Mouse (Mus musculus) myocyte (in vitro differentiated cells): ENCODE results near the gene Pnpla5. TPM values are rescaled to one million over a fixed set of nuclear protein-coding genes. Genes with fewer than 3 reads are reported as not detected.

Source experiments
- H3K27me3 ChIP-seq: one replicate; pipeline ENCODE4 v1.6.1; 2011; ENCODE audit not compliant: control insufficient read depth, insufficient read depth, insufficient read length
- H3K36me3 ChIP-seq: one replicate; pipeline ENCODE4 v1.6.1; 2011; ENCODE audit not compliant: control insufficient read depth, insufficient read depth
- H3K4me2 ChIP-seq: one replicate; pipeline ENCODE4 v1.6.1; 2011; ENCODE audit warnings: low read depth, control low read depth
- H3K4me3 ChIP-seq: one replicate; pipeline ENCODE4 v1.5.1; 2011; ENCODE audit warnings: mild to moderate bottlenecking, control low read depth, moderate library complexity
- H3K79me2 ChIP-seq: one replicate; pipeline ENCODE4 v1.6.1; 2011; ENCODE audit not compliant: control insufficient read depth, insufficient read depth
- H3ac ChIP-seq: one replicate; pipeline ENCODE4 v1.6.1; 2011; ENCODE audit not compliant: control insufficient read depth, insufficient read length
- CEBPB ChIP-seq: IDR thresholded peaks from 2 replicates; pipeline ENCODE4 v1.6.1; 2011; ENCODE audit warnings: mild to moderate bottlenecking, moderate library complexity; ENCODE audit not compliant: poor library complexity, insufficient read depth, severe bottlenecking
- E2F4 ChIP-seq: IDR thresholded peaks from one replicate; pipeline ENCODE4 v1.6.1; 2011; ENCODE audit warnings: mild to moderate bottlenecking, control low read depth, moderate library complexity; ENCODE audit not compliant: insufficient read depth
- MAX ChIP-seq: IDR thresholded peaks from one replicate; pipeline ENCODE4 v1.6.1; 2011; ENCODE audit warnings: low read depth, mild to moderate bottlenecking, control low read depth
- MYOD1 ChIP-seq, 3 experiments: IDR thresholded peaks; one replicate each; pipeline ENCODE4 v1.6.1; 2011; ENCODE audit warnings: control low read depth in 2 of 3, low read depth in 2 of 3, mild to moderate bottlenecking in 2 of 3, moderate library complexity in 1 of 3; ENCODE audit not compliant: insufficient read length in 2 of 3, control insufficient read depth in 1 of 3
- MYOG ChIP-seq, 3 experiments: IDR thresholded peaks; one replicate each; pipeline ENCODE4 v1.6.1; 2011; ENCODE audit warnings: control low read depth in 2 of 3, low read depth in 2 of 3, mild to moderate bottlenecking in 2 of 3; ENCODE audit not compliant: insufficient read length in 2 of 3, control insufficient read depth in 1 of 3, insufficient read depth in 1 of 3
- POLR2A ChIP-seq: IDR thresholded peaks from one replicate; pipeline ENCODE4 v1.6.1; 2011; ENCODE audit warnings: low read depth, mild to moderate bottlenecking, control low read depth, moderate library complexity; ENCODE audit not compliant: insufficient read length
- POLR2AphosphoS2 ChIP-seq: IDR thresholded peaks from one replicate; pipeline ENCODE4 v1.6.1; 2011; ENCODE audit warnings: low read depth, control low read depth; ENCODE audit not compliant: insufficient read length
- REST ChIP-seq: IDR thresholded peaks from one replicate; pipeline ENCODE4 v1.6.1; 2011; ENCODE audit warnings: mild to moderate bottlenecking, control low read depth, moderate library complexity; ENCODE audit not compliant: insufficient read depth, insufficient read length
- SRF ChIP-seq: IDR thresholded peaks from one replicate; pipeline ENCODE4 v1.6.1; 2011; ENCODE audit warnings: low read depth; ENCODE audit not compliant: control insufficient read depth, insufficient read length
- TCF12 ChIP-seq: IDR thresholded peaks from one replicate; pipeline ENCODE4 v1.6.1; 2011; ENCODE audit warnings: mild to moderate bottlenecking, control low read depth; ENCODE audit not compliant: poor library complexity, insufficient read depth, severe bottlenecking
- TCF3 ChIP-seq: IDR thresholded peaks from one replicate; pipeline ENCODE4 v1.6.1; 2011; ENCODE audit warnings: low read depth, control low read depth; ENCODE audit not compliant: insufficient read length
- USF1 ChIP-seq: IDR thresholded peaks from one replicate; pipeline ENCODE4 v1.6.1; 2011; ENCODE audit warnings: low read depth, mild to moderate bottlenecking, control low read depth, moderate library complexity
- polyA plus RNA-seq: library from polyadenylated mRNA; unstranded; fragments of >200 nt; fragmentation: generic; extraction: Trizol; gene quantifications from one replicate; pipeline ENCODE4 v1.2.1, GENCODE M21; 2012; ENCODE audit warnings: missing spikeins

Pnpla5 gene
- polyA plus RNA-seq, 1 experiment, result not detected

DNA sequence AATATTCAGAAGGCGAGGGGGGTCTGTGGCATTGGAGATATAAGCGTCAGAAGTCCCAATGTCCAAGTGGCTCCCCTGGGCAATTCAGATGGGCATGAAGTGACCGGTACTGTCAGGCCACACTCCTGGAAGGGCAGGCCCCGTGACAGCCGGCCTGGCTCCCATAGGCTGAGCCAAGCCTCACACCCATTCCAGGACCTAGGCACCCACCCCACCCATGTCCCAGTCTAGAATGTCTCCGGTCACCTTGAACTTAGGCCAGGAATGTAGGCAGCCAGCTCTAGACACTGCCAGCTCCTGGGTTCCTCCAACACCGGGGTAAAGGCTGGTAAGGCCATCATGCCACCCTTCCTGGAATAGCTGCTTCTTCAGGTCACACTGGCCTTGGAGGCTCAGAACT is 9.0 kb upstream of the Pnpla5 start:
- H3K4me3 ChIP-seq, result no peak overlapping the region
- H3K27me3 ChIP-seq, result peaks cover 34% of the 10 kb centered on the region
- no peaks in the 10 kb centered on the region for H3K36me3 ChIP-seq
- H3K4me2 ChIP-seq, result no peak overlapping the region
- no peak overlapping the region for H3ac ChIP-seq
- TF ChIP-seq POLR2AphosphoS2, result no peak
- no peak for TF ChIP-seq REST
- no peak for TF ChIP-seq TCF12
- TF ChIP-seq USF1, result no peak
- TF ChIP-seq E2F4, result no peak
- no peak for TF ChIP-seq MAX
- TF ChIP-seq SRF, result no peak
- no peak for TF ChIP-seq MYOG (IDR thresholded peaks at IDR 0.05; ENCODE audit: control insufficient read depth in 1 of 3, insufficient read depth in 1 of 3, insufficient read length in 2 of 3, low read depth in 2 of 3)
- TF ChIP-seq POLR2A, result no peak
- TF ChIP-seq TCF3, result no peak
- no peak for TF ChIP-seq MYOD1 (IDR thresholded peaks at IDR 0.05; ENCODE audit: control insufficient read depth in 1 of 3, insufficient read length in 2 of 3, low read depth in 2 of 3)
- no peak for TF ChIP-seq CEBPB
- no peaks in the 10 kb centered on the region for H3K79me2 ChIP-seq

DNA sequence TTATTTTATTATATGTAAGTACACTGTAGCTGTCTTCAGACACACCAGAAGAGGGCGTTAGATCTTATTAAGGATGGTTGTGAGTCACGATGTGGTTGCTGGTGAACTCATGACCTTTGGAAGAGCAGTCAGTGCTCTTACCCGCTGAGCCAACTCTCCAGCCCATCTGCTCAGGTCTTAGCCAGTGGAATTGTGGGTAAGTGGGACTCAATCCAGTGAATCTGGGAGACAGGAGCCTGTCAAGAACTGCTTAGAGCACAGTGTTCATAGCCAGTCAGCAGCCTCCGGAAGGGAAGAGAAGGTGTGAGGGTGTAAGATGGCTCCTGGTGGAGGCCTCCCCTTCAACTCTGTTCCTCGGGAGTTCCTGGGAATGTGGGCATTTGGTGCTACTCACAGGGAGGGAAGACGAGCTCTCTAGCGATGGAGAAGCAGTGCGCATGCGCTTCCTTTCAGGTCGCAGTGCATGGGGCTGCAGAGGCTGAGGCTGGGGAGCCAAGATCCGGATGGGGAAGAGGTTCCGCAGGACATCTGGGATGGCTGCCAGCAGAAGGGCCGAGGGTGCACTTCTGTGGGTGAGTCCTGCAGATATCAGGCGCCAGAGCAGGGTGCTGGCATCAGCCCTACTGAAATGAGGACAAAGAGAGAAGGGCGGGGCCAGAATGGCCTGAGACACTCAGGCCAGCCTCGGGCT is 8.3 kb upstream of the Pnpla5 start:
- Histone ChIP-seq H3ac (no peak overlapping the region), H3K27me3 (peaks cover 37% of the 10 kb centered on the region), H3K4me3 (no peak overlapping the region), H3K4me2 (no peak overlapping the region), H3K36me3 (no peaks in the 10 kb centered on the region), H3K79me2 (no peaks in the 10 kb centered on the region)
- no peak for TF ChIP-seq E2F4
- TF ChIP-seq SRF, result no peak
- TF ChIP-seq CEBPB, result no peak
- no peak for TF ChIP-seq MAX
- TF ChIP-seq TCF12, result no peak
- no peak for TF ChIP-seq POLR2A
- no peak for TF ChIP-seq USF1
- TF ChIP-seq TCF3, result no peak
- no peak for TF ChIP-seq POLR2AphosphoS2
- no peak for TF ChIP-seq REST
- TF ChIP-seq MYOG (IDR thresholded peaks at IDR 0.05; ENCODE audit: control insufficient read depth in 1 of 3, insufficient read depth in 1 of 3, insufficient read length in 2 of 3, low read depth in 2 of 3), result no peak
- TF ChIP-seq MYOD1 (IDR thresholded peaks at IDR 0.05; ENCODE audit: control insufficient read depth in 1 of 3, insufficient read length in 2 of 3, low read depth in 2 of 3), result no peak

DNA sequence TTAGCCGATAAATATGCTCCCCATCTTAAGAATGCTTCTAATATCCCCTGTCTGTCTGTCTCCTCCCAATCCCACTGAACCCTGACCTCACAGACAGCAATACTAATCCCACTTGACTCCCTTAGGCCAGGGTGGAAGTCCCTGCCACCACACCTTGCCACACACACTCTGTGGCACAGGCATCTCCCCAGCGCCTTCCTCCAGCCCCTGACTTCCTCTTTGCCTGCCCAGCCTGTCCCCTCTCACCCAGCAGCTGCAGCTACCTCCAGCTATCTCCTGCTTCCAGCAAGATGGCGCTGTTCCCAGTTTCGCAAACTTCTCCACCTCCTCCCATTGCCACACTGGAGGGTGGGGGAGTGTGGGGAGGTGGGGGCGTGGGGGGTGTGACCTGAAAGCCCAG is 3.9 kb upstream of the Pnpla5 start:
- no peak overlapping the region for H3K4me2 ChIP-seq
- no peak overlapping the region for H3ac ChIP-seq
- no peaks in the 10 kb centered on the region for H3K36me3 ChIP-seq
- H3K4me3 ChIP-seq, result no peak overlapping the region
- H3K79me2 ChIP-seq, result no peaks in the 10 kb centered on the region
- TF ChIP-seq CEBPB, result no peak
- no peak for TF ChIP-seq MYOD1 (IDR thresholded peaks at IDR 0.05; ENCODE audit: control insufficient read depth in 1 of 3, insufficient read length in 2 of 3, low read depth in 2 of 3)
- no peak for TF ChIP-seq MAX
- TF ChIP-seq E2F4, result no peak
- TF ChIP-seq REST, result no peak
- TF ChIP-seq POLR2A, result no peak
- peaks cover 58% of the 10 kb centered on the region for H3K27me3 ChIP-seq

DNA sequence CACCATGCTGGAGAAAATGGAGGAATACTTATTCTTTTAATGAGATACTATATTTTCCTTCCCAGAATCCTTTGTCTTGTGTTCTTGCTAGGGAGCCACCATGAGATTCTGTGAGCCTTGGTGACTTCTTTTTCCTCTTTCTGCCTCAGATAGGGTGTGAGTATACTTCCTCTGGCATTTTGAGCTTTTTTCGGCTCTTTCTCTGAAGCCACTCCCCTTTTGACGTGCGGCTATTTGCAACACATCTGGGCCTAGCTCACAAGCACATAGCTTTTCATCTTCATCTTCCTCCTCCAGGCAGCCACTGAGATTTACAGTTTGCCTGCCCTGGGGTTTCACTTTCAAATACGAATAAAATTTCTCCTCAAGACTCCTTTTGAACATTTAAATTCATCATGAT is 3.5 kb upstream of the Pnpla5 start:
- no peaks in the 10 kb centered on the region for H3K36me3 ChIP-seq
- TF ChIP-seq CEBPB, result no peak
- no peak for TF ChIP-seq POLR2A
- TF ChIP-seq MAX, result no peak
- no peak overlapping the region for H3ac ChIP-seq
- H3K79me2 ChIP-seq, result no peaks in the 10 kb centered on the region
- peaks cover 61% of the 10 kb centered on the region for H3K27me3 ChIP-seq
- H3K4me3 ChIP-seq, result no peak overlapping the region
- H3K4me2 ChIP-seq, result no peak overlapping the region

DNA sequence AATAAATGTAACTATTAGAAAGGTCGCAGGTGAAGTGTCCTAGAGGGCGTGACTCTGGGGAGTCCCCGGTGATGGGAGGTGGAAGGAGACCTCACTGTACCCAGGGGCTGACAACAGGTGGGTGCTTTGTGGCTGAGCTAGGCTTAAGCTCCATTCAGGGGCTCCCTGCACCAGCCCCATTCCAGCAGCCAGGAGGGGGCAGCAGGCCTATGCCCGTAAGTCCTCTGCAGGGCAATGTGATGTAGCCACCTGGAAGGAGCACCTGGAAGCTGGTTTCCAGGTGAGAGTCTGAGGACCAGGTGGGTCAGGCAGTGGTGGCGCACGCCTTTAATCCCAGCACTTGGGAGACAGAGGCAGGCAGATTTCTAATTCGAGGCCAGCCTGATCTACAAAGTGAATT is 1.1 kb upstream of the Pnpla5 start:
- Histone ChIP-seq H3K36me3 (no peaks in the 10 kb centered on the region), H3K27me3 (peaks cover 76% of the 10 kb centered on the region), H3ac (no peak overlapping the region), H3K4me2 (no peak overlapping the region), H3K4me3 (no peak overlapping the region), H3K79me2 (no peaks in the 10 kb centered on the region)
- no peak for TF ChIP-seq REST
- no peak for TF ChIP-seq MAX
- TF ChIP-seq USF1, result no peak
- no peak for TF ChIP-seq TCF12
- no peak for TF ChIP-seq MYOG (IDR thresholded peaks at IDR 0.05; ENCODE audit: control insufficient read depth in 1 of 3, insufficient read depth in 1 of 3, insufficient read length in 2 of 3, low read depth in 2 of 3)
- no peak for TF ChIP-seq CEBPB
- no peak for TF ChIP-seq POLR2AphosphoS2
- TF ChIP-seq TCF3, result no peak
- no peak for TF ChIP-seq E2F4
- TF ChIP-seq SRF, result no peak
- TF ChIP-seq MYOD1 (IDR thresholded peaks at IDR 0.05; ENCODE audit: control insufficient read depth in 1 of 3, insufficient read length in 2 of 3, low read depth in 2 of 3), result no peak
- TF ChIP-seq POLR2A, result no peak
